Mouse (Mus musculus): ENCODE measurements around the gene Gsto1. TPM values are rescaled to one million over a fixed set of nuclear protein-coding genes. Genes with fewer than 3 reads are reported as not detected.

The Gsto1 gene
- polyA plus RNA-seq, 1 experiment from 2014 or later, result 147 TPM

- Histone ChIP-seq H3K27me3 (replicated peaks; ENCODE audit: insufficient read depth, low read length) (no peaks in the 10 kb centered on the region), H3K9ac (replicated peaks; ENCODE audit: low read depth) (no peak overlapping the region), H3K4me1 (ENCODE audit: insufficient read depth, low read depth, low read length) (peaks cover 8% of the 10 kb centered on the region; the same call in 1 of the 2 replicates), H3K4me3 (ENCODE audit: low read depth, low read length) (no peak overlapping the region), H3K4me2 (replicated peaks; ENCODE audit: low read depth, low read length) (no peak overlapping the region), H3K36me3 (ENCODE audit: insufficient read depth, low read length) (no peaks in the 10 kb centered on the region), H3K27ac (ENCODE audit: low read length) (peak overlapping the region; percentile 39; the same call in 1 of the 2 replicates), H3K9me3 (ENCODE audit: low read length) (no peaks in the 10 kb centered on the region)
- ATAC-seq, result peak; percentile 58
- WGBS, result 38% methylated on average over 7 of the region's 7 CpGs
- DNase-seq (ENCODE audit: low spot score), result peak; percentile 61
- TF ChIP-seq CTCF (IDR thresholded peaks at IDR 0.05) (no peak), EP300 (IDR thresholded peaks at IDR 0.05) (peak; percentile 56)
Measured at GRCm38 (mm10) chr19:47885191-47885743, 30.5 kb downstream of the Gsto1 start.

- no peak for ATAC-seq
- H3K9ac ChIP-seq (replicated peaks; ENCODE audit: low read depth), result no peak overlapping the region
- H3K27me3 ChIP-seq (replicated peaks; ENCODE audit: insufficient read depth, low read length), result no peaks in the 10 kb centered on the region
Measured at GRCm38 (mm10) chr19:47885886-47886285, 31.1 kb downstream of the Gsto1 start.

GRCm38 (mm10) chr19:47886617-47887016 lies 31.8 kb downstream of the Gsto1 start:
- Histone ChIP-seq H3K27me3 (replicated peaks; ENCODE audit: insufficient read depth, low read length) (no peaks in the 10 kb centered on the region), H3K36me3 (ENCODE audit: insufficient read depth, low read length) (no peaks in the 10 kb centered on the region), H3K4me3 (ENCODE audit: low read depth, low read length) (no peak overlapping the region), H3K9me3 (ENCODE audit: low read length) (no peaks in the 10 kb centered on the region), H3K9ac (replicated peaks; ENCODE audit: low read depth) (no peak overlapping the region), H3K4me2 (replicated peaks; ENCODE audit: low read depth, low read length) (no peak overlapping the region), H3K27ac (ENCODE audit: low read length) (no peak overlapping the region), H3K4me1 (ENCODE audit: insufficient read depth, low read depth, low read length) (peaks cover 8% of the 10 kb centered on the region; the same call in 1 of the 2 replicates)
- 14% methylated on average over 7 of the region's 7 CpGs for WGBS
- ATAC-seq (peak; percentile 70), DNase-seq (ENCODE audit: low spot score) (peak; percentile 94)
- TF ChIP-seq CTCF (IDR thresholded peaks at IDR 0.05) (peak; percentile 32), EP300 (IDR thresholded peaks at IDR 0.05) (peak; percentile 97)

More at GRCm38 (mm10) chr19:47885886-47886285, 31.1 kb downstream of the Gsto1 start:
- Histone ChIP-seq H3K36me3 (ENCODE audit: insufficient read depth, low read length) (no peaks in the 10 kb centered on the region), H3K27ac (ENCODE audit: low read length) (0 out of 2 replicates have a peak overlapping the region, but pooled peaks have one; percentile 39), H3K4me3 (ENCODE audit: low read depth, low read length) (no peak overlapping the region), H3K4me2 (replicated peaks; ENCODE audit: low read depth, low read length) (no peak overlapping the region), H3K9me3 (ENCODE audit: low read length) (no peaks in the 10 kb centered on the region), H3K4me1 (ENCODE audit: insufficient read depth, low read depth, low read length) (peaks cover 8% of the 10 kb centered on the region; the same call in 1 of the 2 replicates)
- WGBS, result 54% methylated on average over 11 of the region's 11 CpGs
- DNase-seq (ENCODE audit: low spot score), result peak; percentile 16
- TF ChIP-seq CTCF (IDR thresholded peaks at IDR 0.05) (no peak), EP300 (IDR thresholded peaks at IDR 0.05) (no peak)

- DNase-seq (ENCODE audit: low spot score), result no peak
- WGBS, result 83% methylated on average over 10 of the region's 10 CpGs
Measured at GRCm38 (mm10) chr19:47887417-47887816, 32.6 kb downstream of the Gsto1 start.

GRCm38 (mm10) chr19:47888037-47888436 lies 33.3 kb downstream of the Gsto1 start:
- peaks cover 8% of the 10 kb centered on the region; the same call in 1 of the 2 replicates for H3K4me1 ChIP-seq (ENCODE audit: insufficient read depth, low read depth, low read length)
- 87% methylated on average over 8 of the region's 8 CpGs for WGBS
- H3K4me2 ChIP-seq (replicated peaks; ENCODE audit: low read depth, low read length), result no peak overlapping the region
- no peaks in the 10 kb centered on the region for H3K27me3 ChIP-seq (replicated peaks; ENCODE audit: insufficient read depth, low read length)
- no peak for DNase-seq (ENCODE audit: low spot score)
- TF ChIP-seq EP300 (IDR thresholded peaks at IDR 0.05), result no peak
- no peak for TF ChIP-seq CTCF (IDR thresholded peaks at IDR 0.05)
- no peak overlapping the region for H3K27ac ChIP-seq (ENCODE audit: low read length)
- ATAC-seq, result no peak
- H3K9ac ChIP-seq (replicated peaks; ENCODE audit: low read depth), result no peak overlapping the region
- no peaks in the 10 kb centered on the region for H3K9me3 ChIP-seq (ENCODE audit: low read length)
- H3K36me3 ChIP-seq (ENCODE audit: insufficient read depth, low read length), result 0 out of 2 replicates have a peak, but pooled peaks cover under 1% of the 10 kb centered on the region
- H3K4me3 ChIP-seq (ENCODE audit: low read depth, low read length), result no peak overlapping the region

More at GRCm38 (mm10) chr19:47887417-47887816, 32.6 kb downstream of the Gsto1 start:
- ATAC-seq, result no peak
- no peaks in the 10 kb centered on the region for H3K9me3 ChIP-seq (ENCODE audit: low read length)
- H3K9ac ChIP-seq (replicated peaks; ENCODE audit: low read depth), result no peak overlapping the region
- H3K36me3 ChIP-seq (ENCODE audit: insufficient read depth, low read length), result no peaks in the 10 kb centered on the region
- H3K4me3 ChIP-seq (ENCODE audit: low read depth, low read length), result no peak overlapping the region
- no peak overlapping the region for H3K27ac ChIP-seq (ENCODE audit: low read length)
- H3K4me2 ChIP-seq (replicated peaks; ENCODE audit: low read depth, low read length), result no peak overlapping the region
- H3K4me1 ChIP-seq (ENCODE audit: insufficient read depth, low read depth, low read length), result peaks cover 8% of the 10 kb centered on the region; the same call in 1 of the 2 replicates
- TF ChIP-seq CTCF (IDR thresholded peaks at IDR 0.05), result no peak
- H3K27me3 ChIP-seq (replicated peaks; ENCODE audit: insufficient read depth, low read length), result no peaks in the 10 kb centered on the region

- H3K27ac ChIP-seq (ENCODE audit: low read length), result peak overlapping the region; percentile 78
- ATAC-seq, result peak; percentile 39
- peaks cover 8% of the 10 kb centered on the region; the same call in 1 of the 2 replicates for H3K4me1 ChIP-seq (ENCODE audit: insufficient read depth, low read depth, low read length)
- peak; percentile 72 for DNase-seq (ENCODE audit: low spot score)
- no peaks in the 10 kb centered on the region for H3K27me3 ChIP-seq (replicated peaks; ENCODE audit: insufficient read depth, low read length)
- TF ChIP-seq EP300 (IDR thresholded peaks at IDR 0.05), result peak; percentile 82
- TF ChIP-seq CTCF (IDR thresholded peaks at IDR 0.05), result no peak
- H3K4me2 ChIP-seq (replicated peaks; ENCODE audit: low read depth, low read length), result peak overlapping the region; percentile 39
- H3K4me3 ChIP-seq (ENCODE audit: low read depth, low read length), result peak overlapping the region; percentile 23
- peaks cover 18% of the 10 kb centered on the region; the same call in 1 of the 2 replicates for H3K36me3 ChIP-seq (ENCODE audit: insufficient read depth, low read length)
- H3K9ac ChIP-seq (replicated peaks; ENCODE audit: low read depth), result no peak overlapping the region
- WGBS, result 25% methylated on average over 10 of the region's 10 CpGs
- no peaks in the 10 kb centered on the region for H3K9me3 ChIP-seq (ENCODE audit: low read length)
Measured at GRCm38 (mm10) chr19:47890489-47891130, 35.8 kb downstream of the Gsto1 start.
